Mouse (Mus musculus): Measurements from ENCODE around the gene Tmem120a. TPM values are rescaled to one million over a fixed set of nuclear protein-coding genes. Genes with fewer than 3 reads are reported as not detected.

The Tmem120a gene
- polyA plus RNA-seq (2016; fragmentation: Nextera tagmentation; extraction: Ambion mirVana) = 17.4 and 21.5 TPM in 2 replicates

- peak; percentile 94 for ATAC-seq
Measured at GRCm38 (mm10) chr5:135743741-135744609, at the start of gene Tmem120a. Gene Tmem120a (minus strand): TSS chr5:135744448.

GRCm38 (mm10) chr5:135782901-135783300 is 38.7 kb upstream of the Tmem120a start:
- H3K9ac ChIP-seq = no peak overlapping the region
- H3K4me2 ChIP-seq = no peak overlapping the region
- H3K9me3 ChIP-seq (replicated peaks) = no peaks in the 10 kb centered on the region
- peaks cover 40% of the 10 kb centered on the region for H3K4me1 ChIP-seq
- no peak overlapping the region for H3K4me3 ChIP-seq
- WGBS (ENCODE audit: insufficient replicate concordance) = 83% methylated on average over 4 of the region's 4 CpGs
- H3K36me3 ChIP-seq = peaks cover 80% of the 10 kb centered on the region
- ATAC-seq = no peak
- H3K27me3 ChIP-seq (replicated peaks) = no peaks in the 10 kb centered on the region
- H3K27ac ChIP-seq = no peak overlapping the region

More at GRCm38 (mm10) chr5:135743741-135744609, at the start of gene Tmem120a:
- H3K4me2 ChIP-seq = peak within 1 kb of the TSS; percentile 99
- H3K4me3 ChIP-seq = peak within 1 kb of the TSS; percentile 76
- H3K36me3 ChIP-seq = no peaks in the 10 kb centered on the region; the same call in 1 of the 2 replicates
- peaks cover 29% of the 10 kb centered on the region for H3K4me1 ChIP-seq
- H3K9me3 ChIP-seq (replicated peaks) = peaks cover 4% of the 10 kb centered on the region; the same call in 1 of the 2 replicates
- H3K9ac ChIP-seq = peak within 1 kb of the TSS; percentile 76
- H3K27ac ChIP-seq = peak within 1 kb of the TSS; percentile 32; the same call in 1 of the 2 replicates
- peaks cover 15% of the 10 kb centered on the region; the same call in 1 of the 2 replicates for H3K27me3 ChIP-seq (replicated peaks)
- under 1% methylated on average over 59 of the region's 60 CpGs for WGBS (ENCODE audit: insufficient replicate concordance)

- Histone ChIP-seq H3K4me1 (peaks cover 47% of the 10 kb centered on the region), H3K9me3 (replicated peaks) (no peaks in the 10 kb centered on the region), H3K9ac (peak overlapping the region; percentile 92; the same call in 1 of the 2 replicates), H3K27me3 (replicated peaks) (0 out of 2 replicates have a peak, but pooled peaks cover 4% of the 10 kb centered on the region), H3K27ac (no peak overlapping the region), H3K4me3 (peak overlapping the region; percentile 82), H3K36me3 (peaks cover 55% of the 10 kb centered on the region), H3K4me2 (peak overlapping the region; percentile 85)
- 51% methylated on average over 8 of the region's 8 CpGs for WGBS (ENCODE audit: insufficient replicate concordance)
- no peak for ATAC-seq
Measured at GRCm38 (mm10) chr5:135780331-135780730, 36.1 kb upstream of the Tmem120a start.

- WGBS (ENCODE audit: insufficient replicate concordance) = under 1% methylated on average over 69 of the region's 70 CpGs
- Histone ChIP-seq H3K27me3 (replicated peaks) (0 out of 2 replicates have a peak, but pooled peaks cover 5% of the 10 kb centered on the region), H3K4me1 (peaks cover 47% of the 10 kb centered on the region), H3K36me3 (peaks cover 39% of the 10 kb centered on the region), H3K4me2 (peak within 1 kb of the TSS; percentile 85), H3K9ac (peak within 1 kb of the TSS; percentile 92), H3K4me3 (peak within 1 kb of the TSS; percentile 82), H3K27ac (peak within 1 kb of the TSS; percentile 92), H3K9me3 (replicated peaks) (no peaks in the 10 kb centered on the region)
- peak; percentile 94 for ATAC-seq
Measured at GRCm38 (mm10) chr5:135778471-135779445, 34.5 kb upstream of the Tmem120a start, which contains the start of gene Mdh2. Gene Mdh2 (plus strand): TSS chr5:135778480.

- Histone ChIP-seq H3K36me3 (peaks cover 31% of the 10 kb centered on the region), H3K4me3 (peak within 1 kb of the TSS; percentile 82), H3K9me3 (replicated peaks) (no peaks in the 10 kb centered on the region), H3K27ac (peak within 1 kb of the TSS; percentile 92), H3K4me2 (peak within 1 kb of the TSS; percentile 85), H3K27me3 (replicated peaks) (0 out of 2 replicates have a peak, but pooled peaks cover 5% of the 10 kb centered on the region), H3K9ac (peak within 1 kb of the TSS; percentile 92), H3K4me1 (peaks cover 43% of the 10 kb centered on the region)
- WGBS (ENCODE audit: insufficient replicate concordance) = under 1% methylated on average over 45 of the region's 45 CpGs
- ATAC-seq = peak; percentile 92
Measured at GRCm38 (mm10) chr5:135777796-135778470, 33.7 kb upstream of the Tmem120a start, which contains the start of gene Styxl1. Gene Styxl1 (minus strand): TSS chr5:135778385.

GRCm38 (mm10) chr5:135776546-135776945 is 32.3 kb upstream of the Tmem120a start:
- H3K9me3 ChIP-seq (replicated peaks) = no peaks in the 10 kb centered on the region
- ATAC-seq = no peak
- no peak overlapping the region for H3K4me3 ChIP-seq
- 0 out of 2 replicates have a peak, but pooled peaks cover 8% of the 10 kb centered on the region for H3K27me3 ChIP-seq (replicated peaks)
- H3K36me3 ChIP-seq = peaks cover 17% of the 10 kb centered on the region
- WGBS (ENCODE audit: insufficient replicate concordance) = 80% methylated on average over 4 of the region's 4 CpGs
- H3K4me1 ChIP-seq = peaks cover 32% of the 10 kb centered on the region
- H3K4me2 ChIP-seq = no peak overlapping the region
- H3K9ac ChIP-seq = no peak overlapping the region
- H3K27ac ChIP-seq = no peak overlapping the region

- H3K4me3 ChIP-seq = no peak overlapping the region
- H3K36me3 ChIP-seq = no peaks in the 10 kb centered on the region
- H3K27ac ChIP-seq = no peak overlapping the region
- H3K9ac ChIP-seq = no peak overlapping the region
- no peak for ATAC-seq
- 13% methylated on average over 3 of the region's 3 CpGs for WGBS (ENCODE audit: insufficient replicate concordance)
- no peaks in the 10 kb centered on the region for H3K9me3 ChIP-seq (replicated peaks)
- no peak overlapping the region for H3K4me2 ChIP-seq
- 0 out of 2 replicates have a peak, but pooled peaks cover 8% of the 10 kb centered on the region for H3K27me3 ChIP-seq (replicated peaks)
- H3K4me1 ChIP-seq = peaks cover 3% of the 10 kb centered on the region
Measured at GRCm38 (mm10) chr5:135772519-135772918, 28.3 kb upstream of the Tmem120a start.

DNA sequence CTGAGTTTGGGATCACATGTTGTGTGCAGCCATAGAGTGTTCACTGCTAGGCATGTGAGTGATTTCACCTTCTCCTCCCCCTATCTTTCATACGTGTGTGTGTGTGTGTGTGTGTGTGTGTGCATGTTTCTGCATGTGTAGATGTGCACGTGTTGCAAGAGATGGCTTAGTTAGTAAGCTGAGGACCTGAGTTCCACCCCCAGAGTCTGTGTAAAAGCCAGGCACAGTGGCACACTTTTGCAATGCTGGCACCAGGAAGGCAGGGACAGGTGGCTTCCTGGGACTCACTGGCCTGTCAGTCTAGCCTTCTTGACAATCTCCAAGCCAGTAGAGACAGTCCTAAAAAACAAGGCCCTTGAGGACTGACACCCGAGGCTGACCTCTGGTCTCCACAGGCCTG is 20.7 kb upstream of the Tmem120a start:
- H3K9ac ChIP-seq = no peak overlapping the region
- ATAC-seq = no peak
- WGBS (ENCODE audit: insufficient replicate concordance) = 46% methylated on average over 3 of the region's 3 CpGs

DNA sequence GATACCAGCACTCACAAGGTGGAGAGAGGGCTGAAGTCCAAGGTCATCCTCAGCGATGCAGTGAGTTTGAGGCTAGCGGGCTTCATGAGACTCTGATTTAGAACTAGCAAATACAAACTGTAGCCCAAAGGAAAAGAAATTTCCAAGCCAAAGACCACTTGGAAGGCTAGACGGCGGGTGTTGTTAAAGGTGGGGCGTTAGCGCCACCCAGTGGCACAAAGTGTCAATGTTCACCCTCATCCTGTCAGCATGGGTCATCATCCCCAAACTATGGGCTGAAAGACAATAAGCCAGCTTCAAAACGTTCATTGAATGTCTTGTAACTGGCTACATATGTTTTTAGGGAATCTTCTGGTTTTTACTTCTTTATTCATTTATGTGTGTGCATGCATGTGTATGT is 19.3 kb upstream of the Tmem120a start:
- Histone ChIP-seq H3K4me3 (no peak overlapping the region), H3K9ac (no peak overlapping the region), H3K9me3 (replicated peaks) (no peaks in the 10 kb centered on the region), H3K36me3 (no peaks in the 10 kb centered on the region), H3K4me1 (no peaks in the 10 kb centered on the region), H3K4me2 (no peak overlapping the region), H3K27me3 (replicated peaks) (0 out of 2 replicates have a peak, but pooled peaks cover 13% of the 10 kb centered on the region), H3K27ac (no peak overlapping the region)
- no peak for ATAC-seq
- WGBS (ENCODE audit: insufficient replicate concordance) = 6% methylated on average over 7 of the region's 7 CpGs

More for the DNA sequence above, 20.7 kb upstream of the Tmem120a start:
- H3K4me1 ChIP-seq = no peaks in the 10 kb centered on the region
- no peak overlapping the region for H3K4me2 ChIP-seq
- H3K4me3 ChIP-seq = no peak overlapping the region
- H3K36me3 ChIP-seq = no peaks in the 10 kb centered on the region
- H3K27me3 ChIP-seq (replicated peaks) = 0 out of 2 replicates have a peak, but pooled peaks cover 13% of the 10 kb centered on the region
- H3K9me3 ChIP-seq (replicated peaks) = no peaks in the 10 kb centered on the region
- no peak overlapping the region for H3K27ac ChIP-seq

GRCm38 (mm10) chr5:135761881-135762280 is 17.6 kb upstream of the Tmem120a start:
- no peaks in the 10 kb centered on the region for H3K9me3 ChIP-seq (replicated peaks)
- H3K36me3 ChIP-seq = no peaks in the 10 kb centered on the region
- no peaks in the 10 kb centered on the region for H3K4me1 ChIP-seq
- 0 out of 2 replicates have a peak, but pooled peaks cover 13% of the 10 kb centered on the region for H3K27me3 ChIP-seq (replicated peaks)
- no peak for ATAC-seq
- 78% methylated on average over 3 of the region's 3 CpGs for WGBS (ENCODE audit: insufficient replicate concordance)
- H3K4me3 ChIP-seq = no peak overlapping the region
- no peak overlapping the region for H3K27ac ChIP-seq
- H3K4me2 ChIP-seq = no peak overlapping the region
- H3K9ac ChIP-seq = no peak overlapping the region

DNA sequence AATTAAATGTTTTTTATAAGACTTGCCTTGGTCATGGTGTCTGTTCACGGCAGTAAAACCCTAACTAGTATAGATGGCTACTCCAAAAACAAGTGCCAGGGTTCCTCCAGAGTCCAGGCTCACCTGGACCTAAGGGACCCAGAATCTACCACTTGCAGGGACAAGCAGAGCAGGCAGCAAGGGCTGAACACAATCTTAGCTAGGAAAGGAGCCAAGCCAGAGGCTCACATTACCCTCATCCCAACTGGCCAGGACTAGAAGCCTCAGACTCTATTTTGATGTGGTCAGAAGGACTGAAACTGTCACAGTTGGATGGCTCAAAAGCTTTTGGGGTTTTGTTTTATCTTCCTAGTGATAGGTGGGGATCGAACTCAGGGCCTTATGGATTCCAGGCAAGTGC is 7.3 kb upstream of the Tmem120a start:
- ATAC-seq = no peak
- Histone ChIP-seq H3K27ac (no peak overlapping the region), H3K27me3 (replicated peaks) (peaks cover 6% of the 10 kb centered on the region; the same call in 1 of the 2 replicates), H3K4me1 (no peaks in the 10 kb centered on the region), H3K9ac (no peak overlapping the region), H3K36me3 (no peaks in the 10 kb centered on the region), H3K4me3 (no peak overlapping the region), H3K4me2 (no peak overlapping the region), H3K9me3 (replicated peaks) (peaks cover 4% of the 10 kb centered on the region; the same call in 1 of the 2 replicates)
- 45% methylated on average over 2 of the region's 2 CpGs for WGBS (ENCODE audit: insufficient replicate concordance)
